Mouse (Mus musculus) cerebral cortex, adult 2 months (tissue): Measurements from ENCODE around the gene Ampd1.

Experiments
- WGBS: fragments of 180-500 bp; shearing (Covaris S2); methylation state at CpG from one replicate; pipeline ENCODE4 v1.1.7; 2018; 5-methylcytosine and 5-hydroxymethylcytosine counted together

Ampd1 gene

DNA sequence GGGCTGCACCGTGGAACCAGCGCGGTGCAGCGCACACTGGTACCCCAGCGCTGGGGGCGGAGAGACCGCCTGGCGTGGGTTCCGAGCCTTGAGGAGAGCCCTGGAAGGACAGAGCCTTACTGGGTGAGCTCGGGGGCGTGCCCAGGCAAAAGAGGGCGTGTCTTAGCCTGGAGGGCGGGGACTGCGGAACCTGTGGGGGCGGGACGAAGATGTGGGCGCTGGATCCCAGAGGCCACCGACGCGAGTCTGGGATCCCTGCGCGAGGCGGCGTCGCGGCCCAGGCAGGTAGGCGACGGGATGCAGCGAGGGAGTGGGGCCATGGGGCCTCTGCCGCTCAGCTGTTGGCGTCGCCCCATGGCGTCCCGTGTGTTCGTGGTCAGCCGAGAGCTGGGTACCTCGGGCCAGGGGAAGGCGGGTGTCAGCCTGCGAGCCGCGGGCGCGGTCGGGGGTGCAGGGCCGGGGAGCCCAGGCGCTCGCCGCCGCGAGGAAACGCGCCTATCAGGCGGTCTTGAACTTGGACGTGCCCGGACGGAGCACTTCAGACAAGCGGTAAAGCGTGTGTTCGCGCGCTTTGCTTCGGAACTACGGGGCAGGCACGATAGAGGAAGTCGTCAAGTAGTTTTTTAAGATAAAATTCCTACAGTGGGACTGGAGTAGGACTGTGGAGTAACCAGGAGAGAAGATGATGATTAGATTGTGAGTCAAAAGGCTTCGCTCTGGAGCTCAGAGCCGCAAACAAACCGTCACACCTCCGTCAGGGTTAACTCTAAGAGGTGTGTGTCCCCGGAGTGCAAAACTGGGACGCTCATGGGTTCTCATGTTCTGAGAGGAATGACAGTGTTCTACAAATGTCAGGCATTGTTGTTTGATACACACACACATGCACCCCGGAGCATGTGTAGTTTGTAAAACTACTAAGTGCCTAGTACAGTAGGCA lies 28.9 kb downstream of the Ampd1 start, which contains the start of gene Dennd2c:
TSS of gene Dennd2c (plus strand) at position 151 of the 937 bp plus-strand sequence.
- WGBS = 2% methylated on average over 72 of the region's 72 CpGs

DNA sequence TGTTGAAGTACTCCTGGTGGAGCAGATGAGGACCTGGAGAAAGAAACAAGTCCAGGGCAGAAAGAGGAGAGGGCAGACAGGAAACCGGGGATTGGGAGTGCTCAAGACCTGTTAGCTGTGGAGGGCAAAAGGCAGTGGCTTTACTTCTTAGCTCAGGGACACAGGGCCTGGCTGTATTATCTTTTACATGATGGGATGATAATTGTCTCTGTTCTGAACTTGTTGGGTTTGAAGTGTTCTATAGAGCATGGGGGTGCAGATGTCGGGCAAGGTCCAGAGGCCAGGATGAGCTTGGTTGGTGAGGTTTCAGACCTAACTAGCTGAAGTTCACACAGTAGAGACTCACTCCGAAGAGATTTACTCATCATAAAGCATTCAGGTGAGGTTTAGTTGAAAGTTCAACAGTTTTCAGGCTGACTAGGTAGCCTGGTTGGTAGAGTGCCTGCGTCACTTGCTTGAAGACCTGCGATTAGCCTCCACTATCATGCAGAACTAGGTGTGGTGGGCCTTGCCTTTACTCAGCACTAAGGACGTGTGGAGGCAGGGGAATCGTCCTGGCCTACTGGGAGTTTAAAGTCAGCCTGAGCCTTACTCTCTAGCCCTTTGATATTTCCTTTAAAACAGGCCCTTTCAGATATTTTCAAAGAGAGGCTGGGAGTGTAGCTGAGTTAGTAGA lies 33.9 kb downstream of the Ampd1 start:
- WGBS = 91% methylated on average over 7 of the region's 7 CpGs

DNA sequence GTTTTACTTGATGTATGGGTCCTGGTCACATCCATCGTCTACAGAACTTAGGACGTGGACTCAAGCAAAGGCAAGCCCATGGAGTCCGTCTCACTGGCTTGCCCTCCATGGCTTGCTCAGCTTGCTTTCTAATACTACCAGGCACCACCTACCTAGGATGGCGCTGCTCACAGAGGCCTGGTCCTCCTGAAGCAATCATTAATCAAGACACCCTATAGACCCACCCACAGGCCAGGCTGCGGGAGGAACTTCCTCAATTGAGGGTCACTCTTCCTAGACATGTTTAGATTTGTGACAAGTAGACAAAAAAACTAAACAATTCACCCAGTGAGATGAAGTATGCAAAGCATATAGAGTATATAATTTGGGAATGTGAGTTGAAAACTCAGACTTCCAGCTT lies 38.4 kb downstream of the Ampd1 start:
- WGBS = 93% methylated on average over 5 of the region's 5 CpGs

DNA sequence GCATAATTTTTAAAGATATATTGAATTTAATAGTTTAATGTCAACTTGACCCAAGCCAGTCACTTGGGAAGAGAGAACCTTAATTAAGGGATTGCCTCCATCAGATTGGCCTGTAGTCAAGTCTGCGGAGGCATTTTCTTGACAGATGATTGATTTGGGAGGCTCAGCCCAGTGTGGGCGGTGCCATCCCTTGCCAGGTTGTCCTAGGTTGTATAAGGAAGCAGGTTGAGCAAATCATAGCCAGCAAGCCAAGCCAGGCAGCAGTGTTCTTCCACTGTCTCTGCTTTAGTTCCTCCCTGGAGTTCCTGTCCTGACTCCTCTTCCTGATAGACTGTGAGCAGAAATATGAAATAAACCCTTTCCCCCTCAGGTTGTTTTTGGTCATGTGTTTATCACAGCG lies 49.8 kb downstream of the Ampd1 start:
- 86% methylated on average over 3 of the region's 3 CpGs for WGBS

DNA sequence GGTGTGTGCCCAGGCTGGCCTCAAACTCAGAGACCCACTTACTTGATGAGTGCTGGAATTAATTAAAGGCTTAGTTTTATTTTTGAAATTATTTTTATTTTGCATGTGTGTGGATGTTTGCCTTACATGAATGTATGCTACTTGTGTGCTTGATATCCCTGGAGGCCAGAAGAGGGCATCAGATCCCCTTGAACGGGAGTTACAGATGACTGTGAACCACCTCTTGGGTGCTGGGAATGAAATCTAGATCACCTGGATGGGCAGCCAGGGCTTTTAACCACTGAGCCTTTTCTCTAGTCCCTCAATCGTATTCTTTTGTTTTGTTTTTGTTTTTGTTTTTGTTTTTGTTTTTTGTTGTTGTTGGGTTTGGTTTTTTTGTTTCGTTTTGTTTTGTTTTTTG lies 52.3 kb downstream of the Ampd1 start:
- 97% methylated on average over 3 of the region's 3 CpGs for whole genome bisulfite sequencing

DNA sequence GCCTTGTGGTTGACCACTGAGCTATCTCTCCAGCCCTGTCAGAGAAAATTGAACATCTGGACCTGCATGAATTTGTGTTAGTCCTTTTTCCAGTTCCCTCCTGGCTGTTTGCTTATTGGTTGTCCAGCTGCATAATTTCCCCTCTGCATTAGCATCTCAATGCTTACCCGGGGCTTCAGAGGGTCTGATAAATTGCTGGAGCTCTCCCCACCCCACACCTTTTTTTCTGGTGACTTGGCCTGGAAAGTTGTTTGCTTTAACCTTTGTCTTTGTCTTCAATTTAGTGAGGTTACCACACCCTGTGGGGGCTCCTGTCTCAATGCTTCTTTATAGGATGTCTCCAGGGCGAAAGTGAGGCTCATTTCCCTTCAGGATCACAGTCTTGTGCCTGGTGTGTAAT lies 53.4 kb downstream of the Ampd1 start:
- 65% methylated on average over 2 of the region's 2 CpGs for WGBS

DNA sequence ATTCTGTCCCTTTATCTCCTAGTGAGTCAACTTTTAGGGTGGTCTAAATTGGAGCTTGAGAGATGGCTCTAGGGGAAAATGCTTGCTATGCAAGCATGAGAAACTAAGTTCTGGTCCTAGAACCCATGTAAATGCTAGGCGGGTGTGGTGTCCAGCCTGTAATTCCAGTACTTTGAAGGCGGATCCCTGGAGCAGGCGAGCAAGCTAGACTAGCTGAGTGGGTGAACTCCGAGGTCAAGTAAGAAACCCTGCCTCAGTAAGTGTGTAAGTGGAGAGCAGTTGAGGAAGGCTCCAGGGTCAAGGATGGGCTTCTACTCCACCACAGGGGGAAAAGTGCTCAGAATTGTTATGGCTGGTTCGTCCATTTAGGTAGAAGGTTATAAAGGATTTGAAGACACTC lies 53.9 kb downstream of the Ampd1 start:
- WGBS = 90% methylated on average over 5 of the region's 5 CpGs

DNA sequence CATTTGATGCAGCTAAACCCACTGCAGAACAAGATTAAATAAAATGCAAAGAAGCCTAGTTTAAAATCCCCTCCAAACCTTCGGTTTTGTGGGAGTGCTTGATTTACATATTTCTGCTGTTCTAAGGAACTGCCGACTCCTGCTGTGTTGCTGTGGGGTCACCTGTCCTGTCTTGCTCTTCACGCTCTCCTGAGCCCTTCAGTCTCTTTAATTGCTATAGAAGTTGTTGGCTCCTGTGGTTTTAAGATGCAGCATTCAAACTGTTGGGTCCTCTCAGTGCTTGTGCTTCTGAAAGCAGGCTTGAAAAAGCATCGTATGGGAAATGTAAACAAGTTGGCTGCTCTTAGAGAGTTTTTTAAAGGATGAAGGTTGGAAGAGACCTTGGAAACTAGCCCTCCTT lies 54.4 kb downstream of the Ampd1 start:
- WGBS = 71% methylated on average over 4 of the region's 4 CpGs

DNA sequence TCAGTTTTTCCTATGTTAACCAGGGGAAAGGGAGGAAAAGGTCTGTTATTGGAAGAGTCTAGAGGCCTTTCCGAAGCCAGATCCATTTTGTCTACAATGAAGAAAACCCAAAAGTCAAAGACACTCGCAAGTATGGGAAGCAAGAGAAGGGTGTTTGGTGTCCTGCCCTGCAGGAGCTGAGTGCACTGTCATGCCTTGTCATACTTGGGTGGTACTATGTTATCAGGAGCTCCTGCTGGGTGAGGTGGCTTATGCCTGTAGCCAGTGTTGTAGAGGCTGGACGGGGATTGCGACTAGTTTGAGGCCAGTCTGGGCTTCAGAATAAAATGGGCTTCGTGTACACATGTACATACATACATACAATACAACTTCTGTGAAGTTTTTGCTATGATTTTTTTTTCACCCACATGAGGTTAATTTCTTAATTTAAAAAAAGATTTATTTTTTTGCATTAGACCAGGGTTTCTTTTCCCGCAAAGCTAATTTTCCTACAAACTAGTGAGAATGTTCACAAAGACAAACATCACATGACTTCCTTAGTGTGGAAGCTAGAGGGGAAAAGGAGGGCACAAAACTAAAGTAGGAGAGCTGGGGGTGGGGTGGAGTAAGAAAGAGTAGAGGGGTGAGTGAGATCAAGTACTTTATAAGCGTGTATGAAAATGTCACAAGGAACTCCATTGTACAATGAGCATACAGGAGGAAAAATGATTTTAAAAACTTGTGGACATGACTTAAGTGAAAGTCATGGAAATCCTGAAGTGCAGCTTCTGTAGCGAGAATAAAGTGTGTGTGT lies 55.7 kb downstream of the Ampd1 start:
- 79% methylated on average over 8 of the region's 8 CpGs for WGBS

DNA sequence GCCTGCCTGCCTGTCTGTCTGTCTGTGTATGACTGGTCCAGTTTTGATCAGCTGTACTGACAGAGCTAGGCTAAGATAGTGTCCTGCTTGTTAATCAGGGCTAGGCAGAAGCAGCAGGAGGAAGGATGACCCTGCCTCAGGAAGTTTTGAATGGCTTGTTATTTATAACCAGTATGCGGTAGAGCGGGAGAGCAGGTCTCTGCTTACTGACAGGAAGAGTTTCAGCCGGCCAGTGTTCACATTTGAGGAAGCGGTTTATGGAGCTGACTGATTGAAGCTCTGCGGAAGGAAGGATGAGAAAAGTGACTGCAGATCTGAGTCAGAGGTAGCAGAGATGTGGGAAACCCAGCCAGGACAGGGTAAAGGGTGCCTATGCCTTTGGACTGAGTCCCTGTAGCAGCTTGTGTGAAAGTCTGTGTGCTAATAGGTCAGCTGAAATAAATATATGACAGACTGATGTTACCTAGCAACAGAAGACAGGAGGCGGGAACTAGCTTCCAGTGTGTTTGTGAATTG lies 56.5 kb downstream of the Ampd1 start:
- WGBS = 48% methylated on average over 6 of the region's 6 CpGs

DNA sequence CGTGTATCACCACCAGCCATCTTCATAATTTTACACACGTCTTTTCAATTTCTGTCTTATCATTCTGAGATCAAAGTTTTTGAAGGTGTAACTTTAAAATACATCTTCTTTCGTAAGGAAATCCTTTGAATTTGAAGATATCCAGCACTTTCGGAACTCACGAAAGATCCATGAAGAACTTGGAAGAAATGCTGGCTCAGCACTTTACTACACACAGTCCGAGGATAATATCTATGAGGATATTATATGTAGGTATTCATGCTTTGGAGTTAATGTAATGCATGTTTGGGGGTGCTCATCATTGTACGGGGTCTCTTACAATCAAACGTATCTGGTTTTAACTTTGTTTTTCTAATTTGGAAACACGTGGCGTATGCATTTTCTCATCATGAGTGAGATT lies 59.3 kb downstream of the Ampd1 start:
- 94% methylated on average over 10 of the region's 10 CpGs for WGBS

DNA sequence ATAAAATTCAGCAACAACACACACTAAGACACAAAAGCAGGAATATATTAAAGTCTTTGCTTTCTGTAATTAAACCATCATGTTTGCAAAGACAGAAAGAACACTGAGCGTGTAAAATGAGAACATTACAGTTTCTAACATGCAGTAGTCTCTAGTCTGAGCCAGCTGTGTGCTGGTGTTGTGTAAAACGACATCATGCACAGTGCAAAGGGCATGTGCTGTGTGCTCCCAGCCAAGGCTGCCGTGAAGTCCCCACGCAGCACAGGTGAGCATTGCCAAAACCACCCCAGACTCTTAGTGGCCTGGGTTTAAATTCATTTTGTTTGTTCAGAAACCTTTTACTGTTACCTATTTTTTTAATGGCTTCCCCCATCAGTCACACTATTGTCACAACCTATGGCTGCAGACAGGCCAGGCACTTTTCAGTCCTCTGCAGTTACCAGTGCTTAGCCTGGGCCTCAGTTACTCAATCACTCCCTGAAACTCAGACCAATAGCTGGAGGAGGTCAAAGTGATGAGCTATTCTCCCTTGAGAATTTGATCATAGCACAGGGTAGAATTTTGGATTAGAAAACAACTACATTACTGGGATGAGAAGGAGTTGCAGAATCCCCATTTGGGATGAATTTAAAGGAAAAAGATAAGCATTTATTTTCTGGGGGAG lies 62.7 kb downstream of the Ampd1 start:
- WGBS = 92% methylated on average over 4 of the region's 4 CpGs

DNA sequence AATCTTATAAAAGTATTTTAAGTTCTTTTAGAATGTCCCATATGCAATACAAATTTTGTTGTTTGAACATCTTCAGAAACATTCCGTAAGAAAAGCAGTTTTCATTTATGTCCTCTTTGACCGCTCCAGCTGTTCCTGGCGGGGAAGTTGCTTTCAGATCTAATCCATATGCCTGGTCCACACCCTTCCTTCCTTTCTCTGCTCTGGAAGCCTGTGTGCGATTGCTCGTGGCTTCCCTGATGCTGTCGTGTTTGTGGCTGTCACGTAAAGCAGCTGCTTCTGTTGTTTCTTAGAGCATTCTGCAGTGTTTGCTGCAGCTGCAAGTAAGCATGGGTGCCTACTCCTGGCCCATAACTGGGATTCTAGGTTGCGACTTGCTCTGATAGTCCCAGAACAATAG lies 65.2 kb downstream of the Ampd1 start:
- 64% methylated on average over 8 of the region's 8 CpGs for WGBS

DNA sequence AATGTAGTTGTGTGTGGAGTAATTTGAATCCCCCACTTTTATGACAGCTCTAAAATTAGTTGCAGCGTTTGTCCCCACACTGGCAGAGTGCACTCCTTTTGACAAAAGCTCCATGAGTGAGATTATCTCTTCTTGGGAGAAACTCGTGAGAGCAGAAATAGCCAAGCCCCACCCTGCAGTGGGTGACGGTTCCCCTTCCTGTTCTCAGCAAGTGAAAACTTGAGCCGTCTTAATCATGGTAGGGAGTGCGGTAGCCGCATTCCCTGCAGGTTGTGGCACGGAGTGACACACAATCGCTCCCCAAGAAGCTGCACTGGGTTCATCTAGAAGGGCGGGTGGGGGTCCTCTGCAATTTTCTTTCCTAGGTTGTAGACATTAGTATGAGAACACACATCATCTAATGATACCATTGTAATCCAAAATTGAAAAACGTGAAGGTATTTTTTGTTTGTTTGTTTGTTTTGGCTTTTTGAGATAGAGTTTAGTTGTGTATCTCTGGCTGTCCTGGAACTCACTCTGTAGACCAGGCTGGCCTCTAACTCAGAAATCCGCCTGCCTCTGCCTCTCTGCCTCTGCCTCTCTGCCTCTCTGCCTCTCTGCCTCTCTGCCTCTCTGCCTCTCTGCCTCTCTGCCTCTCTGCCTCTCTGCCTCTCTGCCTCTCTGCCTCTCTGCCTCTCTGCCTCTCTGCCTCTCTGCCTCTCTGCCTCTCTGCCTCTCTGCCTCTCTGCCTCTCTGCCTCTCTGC lies 66.5 kb downstream of the Ampd1 start:
- 55% methylated on average over 11 of the region's 11 CpGs for WGBS

DNA sequence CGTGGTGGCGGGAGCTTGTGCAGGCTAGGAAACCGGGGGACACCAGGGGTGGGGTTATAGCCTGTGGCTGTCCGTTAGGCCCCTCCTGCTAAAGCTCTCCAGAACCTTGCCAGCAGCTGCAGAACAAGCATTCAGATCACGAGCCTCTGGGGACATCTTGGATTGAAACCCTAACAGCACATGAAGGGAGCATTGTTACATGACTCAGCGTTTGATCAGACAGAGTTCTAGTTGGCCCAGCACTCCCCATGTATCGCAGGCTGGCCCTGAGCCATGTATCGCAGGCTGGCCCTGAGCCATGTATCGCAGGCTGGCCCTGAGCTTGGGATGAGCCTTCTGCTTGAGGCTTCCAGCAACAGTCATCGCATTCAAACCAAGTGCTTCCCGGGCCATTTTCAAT lies 67.5 kb downstream of the Ampd1 start:
- WGBS = 68% methylated on average over 11 of the region's 11 CpGs

DNA sequence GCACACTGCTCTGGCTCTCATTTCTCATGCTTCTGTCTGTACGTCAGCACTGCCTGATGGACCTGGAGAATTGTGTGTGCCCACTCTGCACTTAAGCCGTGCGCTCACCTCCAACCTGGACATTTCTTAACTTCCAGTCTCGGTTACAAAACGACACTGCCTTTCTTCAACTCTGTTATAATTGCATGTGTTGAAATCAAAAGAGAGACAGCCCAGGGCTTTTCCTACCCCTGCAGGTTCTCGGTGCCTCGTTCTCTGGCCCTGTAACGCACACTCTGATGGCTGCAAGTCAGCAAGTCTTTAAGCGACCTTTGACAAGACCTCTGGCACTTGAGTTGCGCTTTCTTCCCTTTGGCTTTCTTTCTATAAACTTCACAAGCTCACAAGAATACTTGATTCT lies 68.6 kb downstream of the Ampd1 start:
- WGBS = 90% methylated on average over 10 of the region's 10 CpGs

DNA sequence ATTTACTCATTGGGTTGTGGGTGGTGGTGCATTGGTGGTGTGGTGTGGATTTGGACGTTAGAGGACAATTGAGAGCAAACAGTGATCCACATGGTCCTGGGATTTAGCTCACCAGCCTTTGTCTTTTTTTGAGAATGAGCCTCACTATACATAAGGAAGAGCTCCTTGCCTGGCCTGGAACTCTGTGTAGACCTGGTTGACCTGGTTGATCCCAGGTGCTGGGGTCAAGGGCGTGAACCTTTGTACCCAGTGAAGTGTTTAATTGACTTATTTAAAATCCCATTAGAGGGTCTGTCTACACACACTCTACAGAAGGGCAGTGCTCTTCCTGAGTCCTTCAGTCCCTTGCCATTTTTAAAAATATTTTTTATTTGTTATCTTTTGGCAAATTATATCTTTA lies 71.5 kb downstream of the Ampd1 start:
- 90% methylated on average over 2 of the region's 2 CpGs for WGBS

DNA sequence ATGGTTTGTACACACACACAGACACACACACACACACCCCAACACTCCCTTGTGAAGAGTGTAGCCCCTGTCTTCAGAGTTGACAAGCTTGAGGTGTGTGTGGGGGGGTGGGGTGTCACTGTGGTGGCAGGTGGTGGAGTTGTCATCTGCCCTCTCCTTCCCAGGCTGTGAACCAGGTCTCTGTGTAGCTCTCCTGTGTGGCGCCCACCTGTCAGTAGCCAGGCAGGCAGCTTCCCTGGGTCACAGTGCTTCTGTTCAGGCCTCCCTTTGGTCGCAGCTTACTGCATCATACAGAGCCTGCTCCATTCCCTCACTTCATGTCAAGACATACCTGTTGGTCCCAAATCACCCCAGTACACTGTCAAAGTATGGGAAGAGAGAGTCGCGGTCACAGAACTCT lies 72.0 kb downstream of the Ampd1 start:
- WGBS = 87% methylated on average over 4 of the region's 4 CpGs

DNA sequence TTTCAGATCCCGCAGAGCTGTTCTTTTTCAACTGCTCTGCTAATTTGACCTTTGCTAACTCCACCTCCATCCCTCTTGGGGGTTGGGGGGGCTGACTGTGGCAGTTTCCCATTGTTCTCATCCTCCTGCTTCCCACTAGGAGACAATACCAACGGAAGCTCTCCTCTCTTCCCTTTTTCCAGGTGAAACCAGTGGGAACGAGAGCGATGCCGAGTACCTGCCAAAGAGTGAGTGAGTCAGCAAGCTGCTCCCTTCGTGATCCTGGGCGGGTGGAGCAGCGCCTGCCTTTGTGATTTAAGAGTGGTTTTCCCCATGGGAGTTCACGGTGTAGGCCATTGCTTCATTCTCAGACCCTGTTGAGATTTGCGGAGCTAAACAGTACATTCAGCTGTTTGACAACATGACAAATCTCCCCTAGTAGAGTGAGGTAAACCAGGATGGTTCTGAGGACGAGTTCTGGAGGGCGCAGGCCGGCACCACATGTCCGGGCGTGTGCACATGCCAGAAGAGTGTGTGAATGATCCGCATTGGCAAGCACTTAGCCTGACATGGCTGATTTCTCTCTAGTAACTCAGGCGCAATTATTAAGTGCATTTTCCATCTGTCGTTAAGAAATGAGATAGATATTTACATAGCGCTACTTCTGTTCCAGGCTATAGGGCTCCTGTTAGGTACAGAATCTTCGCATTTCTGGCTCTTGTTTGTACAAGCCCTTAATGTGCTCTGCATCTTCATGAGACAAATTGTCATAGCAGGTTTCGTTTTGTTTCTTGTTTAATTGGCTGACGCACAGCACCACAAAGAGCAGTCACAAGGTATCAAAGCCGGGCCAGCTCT lies 72.7 kb downstream of the Ampd1 start:
- 71% methylated on average over 23 of the region's 23 CpGs for WGBS

DNA sequence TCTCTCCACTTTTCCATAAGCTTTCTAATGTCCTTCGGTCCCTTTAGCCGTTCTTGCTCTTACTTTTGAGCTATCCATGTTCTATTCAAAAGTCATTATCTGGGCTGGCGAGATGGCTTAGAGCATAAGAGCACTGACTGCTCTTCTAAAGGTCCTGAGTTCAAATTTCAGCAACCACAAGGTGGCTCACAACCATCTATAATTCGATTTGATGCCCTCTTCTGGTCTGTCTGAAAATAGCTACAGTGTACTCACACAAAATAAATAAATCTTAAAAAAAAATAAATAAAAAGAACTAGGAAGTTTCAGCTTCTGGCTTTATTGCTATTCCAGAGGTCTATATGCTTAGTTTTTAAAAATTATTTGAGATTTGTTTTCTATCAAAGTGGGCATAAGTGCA lies 74.0 kb downstream of the Ampd1 start:
- 82% methylated on average over 4 of the region's 4 CpGs for WGBS
